Mouse (Mus musculus): ENCODE results near the gene Clec3b. TPM values are rescaled to one million over a fixed set of nuclear protein-coding genes. Genes with fewer than 3 reads are reported as not detected.

Clec3b gene
- polyA plus RNA-seq, 1 experiment from 2014 or later: not detected

DNA sequence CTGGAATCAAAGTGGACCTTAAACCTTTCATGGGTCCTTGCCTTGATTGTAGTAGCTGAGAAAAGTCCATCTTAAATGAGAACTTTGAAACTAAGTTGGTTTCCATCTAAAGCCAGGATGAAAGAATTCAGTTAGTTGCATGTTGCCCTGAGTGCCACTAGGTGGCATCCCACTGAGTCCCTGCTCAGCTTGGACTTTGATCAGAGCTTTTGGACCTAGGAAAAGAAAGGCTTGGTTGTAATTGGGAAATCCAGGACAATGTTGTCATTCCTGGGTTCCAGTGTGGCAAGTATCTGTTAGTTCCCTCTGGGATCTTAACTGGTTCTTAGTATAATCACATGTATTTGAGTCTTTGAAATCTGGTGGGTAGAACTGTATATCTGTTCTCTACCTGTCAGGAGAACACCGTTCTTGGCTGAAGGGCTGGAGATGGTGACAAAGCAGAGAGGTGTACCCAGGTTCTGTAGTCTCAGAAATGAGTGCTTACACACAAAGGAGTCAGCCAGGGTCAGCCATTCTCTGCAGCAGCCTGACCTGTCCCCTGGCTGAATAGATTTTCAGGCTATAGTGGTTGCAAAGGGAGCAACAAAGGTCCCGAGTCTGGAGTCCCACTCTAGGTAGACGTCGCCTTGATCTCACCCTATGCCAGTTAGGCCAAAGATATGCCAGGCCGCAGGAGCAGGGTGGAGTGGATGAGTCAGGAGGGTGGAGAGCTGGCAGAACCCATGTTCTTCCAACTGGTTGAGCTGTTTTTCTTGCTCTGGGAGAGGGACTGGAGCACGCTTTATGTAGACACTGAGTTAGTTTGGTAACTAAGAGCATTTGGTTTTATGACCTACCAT, 27.0 kb upstream of the Clec3b start:
- no peak overlapping the region for H3K27ac ChIP-seq (ENCODE audit: poor library complexity, severe bottlenecking)
- 0 out of 2 replicates have a peak, but pooled peaks cover 4% of the 10 kb centered on the region for H3K4me1 ChIP-seq (replicated peaks)
- H3K4me2 ChIP-seq: no peak overlapping the region
- no peaks in the 10 kb centered on the region for H3K9me3 ChIP-seq (replicated peaks)
- WGBS: 87% methylated on average over 6 of the region's 6 CpGs
- no peak overlapping the region for H3K9ac ChIP-seq
- no peak overlapping the region for H3K4me3 ChIP-seq
- 0 out of 2 replicates have a peak, but pooled peaks have one; percentile 20 for ATAC-seq (ENCODE audit: insufficient number of reproducible peaks, low FRiP score)
- peaks cover 87% of the 10 kb centered on the region for H3K36me3 ChIP-seq
- no peaks in the 10 kb centered on the region for H3K27me3 ChIP-seq (replicated peaks)

DNA sequence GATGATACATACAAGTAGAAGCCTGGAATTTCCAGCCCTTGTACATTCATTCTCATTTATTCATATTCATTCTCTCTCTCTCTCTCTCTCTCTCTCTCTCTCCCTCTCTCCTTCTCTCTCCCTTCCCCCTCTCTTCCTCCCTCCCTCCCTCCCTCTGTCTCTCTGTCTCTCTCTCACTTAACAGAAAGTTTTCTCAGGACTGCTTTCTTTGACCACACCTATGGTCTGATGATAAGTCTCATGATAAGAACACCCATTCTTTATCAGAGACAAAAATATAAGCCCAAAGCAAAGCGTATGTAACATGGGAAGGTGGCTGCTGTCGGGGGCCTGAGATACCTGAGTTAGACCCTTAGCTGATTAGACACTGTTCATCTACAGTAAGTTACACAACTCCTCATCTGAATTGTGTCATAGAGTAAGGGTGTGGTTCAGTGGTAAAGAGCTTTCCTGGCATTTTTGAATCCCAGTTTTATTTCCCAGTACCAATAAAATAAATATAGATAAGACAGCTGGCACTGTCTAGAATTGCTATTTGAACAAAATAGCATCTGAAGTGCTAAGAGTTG, 26.2 kb upstream of the Clec3b start:
- H3K4me3 ChIP-seq: no peak overlapping the region
- peaks cover 87% of the 10 kb centered on the region for H3K36me3 ChIP-seq
- 0 out of 2 replicates have a peak, but pooled peaks cover 4% of the 10 kb centered on the region for H3K4me1 ChIP-seq (replicated peaks)
- no peak overlapping the region for H3K4me2 ChIP-seq
- ATAC-seq (ENCODE audit: insufficient number of reproducible peaks, low FRiP score): no peak
- H3K9ac ChIP-seq: no peak overlapping the region
- H3K27me3 ChIP-seq (replicated peaks): no peaks in the 10 kb centered on the region
- WGBS: 69% methylated on average over 2 of the region's 2 CpGs
- H3K9me3 ChIP-seq (replicated peaks): no peaks in the 10 kb centered on the region
- H3K27ac ChIP-seq (ENCODE audit: poor library complexity, severe bottlenecking): no peak overlapping the region

DNA sequence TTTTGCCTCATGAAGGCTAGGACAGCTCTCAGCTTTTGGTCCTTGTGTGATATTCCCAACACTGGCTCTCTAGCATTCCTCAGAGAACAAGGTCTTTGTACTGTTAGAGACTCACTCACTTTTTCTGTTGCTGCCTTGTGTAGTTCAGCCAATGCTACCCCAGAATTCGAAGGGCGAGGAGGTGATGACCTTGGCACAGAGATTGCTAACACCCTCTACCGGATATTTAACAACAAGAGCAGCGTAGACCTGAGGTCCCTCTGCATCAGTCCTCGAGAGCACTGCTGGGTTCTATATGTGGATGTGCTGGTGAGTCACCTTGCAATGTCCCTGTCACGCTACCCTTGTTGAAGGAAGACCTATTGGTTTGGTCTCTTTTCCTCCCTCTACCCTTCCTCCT, 23.1 kb upstream of the Clec3b start:
- H3K4me2 ChIP-seq: no peak overlapping the region
- H3K9ac ChIP-seq: no peak overlapping the region
- H3K4me3 ChIP-seq: no peak overlapping the region
- no peak for ATAC-seq (ENCODE audit: insufficient number of reproducible peaks, low FRiP score)
- no peaks in the 10 kb centered on the region for H3K9me3 ChIP-seq (replicated peaks)
- H3K4me1 ChIP-seq (replicated peaks): no peaks in the 10 kb centered on the region
- no peak overlapping the region for H3K27ac ChIP-seq (ENCODE audit: poor library complexity, severe bottlenecking)
- 93% methylated on average over 6 of the region's 6 CpGs for WGBS
- H3K36me3 ChIP-seq: peaks cover 88% of the 10 kb centered on the region
- H3K27me3 ChIP-seq (replicated peaks): no peaks in the 10 kb centered on the region

DNA sequence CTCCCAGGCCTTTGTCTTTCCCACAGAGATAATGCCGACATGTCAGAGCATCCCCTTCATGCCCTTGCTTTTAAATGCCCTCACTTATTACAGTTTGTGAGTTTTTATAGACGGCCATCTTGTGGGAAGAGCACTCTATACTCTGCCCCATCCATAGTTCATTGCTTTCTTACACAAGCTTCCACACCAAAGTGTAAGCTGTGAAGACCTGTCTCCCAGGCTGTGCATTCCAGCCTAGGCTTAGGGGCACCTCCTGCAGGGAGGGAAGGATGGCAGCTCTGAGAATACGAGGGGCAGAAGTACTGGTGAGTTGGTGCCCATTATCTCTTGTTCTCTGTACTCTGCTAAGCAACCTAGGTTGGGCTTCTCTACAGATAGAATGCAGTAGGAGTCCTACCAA, 17.8 kb upstream of the Clec3b start:
- peaks cover 98% of the 10 kb centered on the region for H3K36me3 ChIP-seq
- H3K4me2 ChIP-seq: no peak overlapping the region

DNA sequence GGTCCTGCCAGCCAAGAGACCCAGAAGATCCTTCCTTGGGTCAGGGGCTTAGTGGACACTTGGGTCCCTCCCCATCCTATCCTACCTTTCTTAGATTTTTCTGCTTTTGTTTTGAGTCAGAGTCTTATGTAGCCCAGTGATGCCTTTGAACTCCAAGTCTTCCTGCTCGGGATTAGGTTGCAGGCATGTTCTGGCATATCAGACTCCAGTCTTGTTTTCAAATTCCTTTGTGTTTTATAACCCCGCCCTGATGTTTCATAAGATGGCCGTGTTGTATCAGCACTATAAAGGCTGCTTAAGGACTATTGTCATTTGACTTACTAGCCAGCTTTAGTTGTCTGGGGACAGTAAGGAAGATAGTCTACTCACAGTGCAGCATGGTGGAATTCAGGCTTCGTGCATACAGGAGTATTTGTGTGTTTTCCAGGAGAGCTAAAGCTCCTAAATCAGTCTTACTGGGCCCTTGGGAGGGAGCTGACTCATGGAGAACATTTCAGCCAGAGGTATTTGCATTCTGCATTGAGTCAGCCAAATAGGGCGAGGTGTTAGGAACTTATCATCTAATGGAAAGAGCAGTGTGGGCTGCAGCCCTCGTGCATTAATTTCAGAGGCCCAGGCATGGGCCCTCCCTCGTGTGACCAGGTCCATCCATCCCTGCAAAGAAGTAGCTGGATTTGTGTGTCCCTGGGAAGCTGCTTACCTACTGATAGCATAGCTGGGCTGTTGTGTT, 13.6 kb upstream of the Clec3b start:
- 0 out of 2 replicates have a peak, but pooled peaks cover 6% of the 10 kb centered on the region for H3K4me1 ChIP-seq (replicated peaks)
- peaks cover 7% of the 10 kb centered on the region for H3K9me3 ChIP-seq (replicated peaks)
- H3K4me3 ChIP-seq: no peak overlapping the region
- ATAC-seq (ENCODE audit: insufficient number of reproducible peaks, low FRiP score): no peak
- H3K9ac ChIP-seq: no peak overlapping the region
- no peak overlapping the region for H3K27ac ChIP-seq (ENCODE audit: poor library complexity, severe bottlenecking)
- H3K27me3 ChIP-seq (replicated peaks): no peaks in the 10 kb centered on the region
- H3K4me2 ChIP-seq: no peak overlapping the region
- H3K36me3 ChIP-seq: peaks cover 81% of the 10 kb centered on the region
- WGBS: 81% methylated on average over 7 of the region's 7 CpGs

More for the DNA sequence above, 17.8 kb upstream of the Clec3b start:
- Histone ChIP-seq H3K9ac (no peak overlapping the region), H3K27me3 (replicated peaks) (no peaks in the 10 kb centered on the region), H3K27ac (ENCODE audit: poor library complexity, severe bottlenecking) (no peak overlapping the region), H3K4me1 (replicated peaks) (no peaks in the 10 kb centered on the region), H3K4me3 (no peak overlapping the region), H3K9me3 (replicated peaks) (no peaks in the 10 kb centered on the region)
- 81% methylated on average over 3 of the region's 3 CpGs for WGBS
- ATAC-seq (ENCODE audit: insufficient number of reproducible peaks, low FRiP score): no peak

DNA sequence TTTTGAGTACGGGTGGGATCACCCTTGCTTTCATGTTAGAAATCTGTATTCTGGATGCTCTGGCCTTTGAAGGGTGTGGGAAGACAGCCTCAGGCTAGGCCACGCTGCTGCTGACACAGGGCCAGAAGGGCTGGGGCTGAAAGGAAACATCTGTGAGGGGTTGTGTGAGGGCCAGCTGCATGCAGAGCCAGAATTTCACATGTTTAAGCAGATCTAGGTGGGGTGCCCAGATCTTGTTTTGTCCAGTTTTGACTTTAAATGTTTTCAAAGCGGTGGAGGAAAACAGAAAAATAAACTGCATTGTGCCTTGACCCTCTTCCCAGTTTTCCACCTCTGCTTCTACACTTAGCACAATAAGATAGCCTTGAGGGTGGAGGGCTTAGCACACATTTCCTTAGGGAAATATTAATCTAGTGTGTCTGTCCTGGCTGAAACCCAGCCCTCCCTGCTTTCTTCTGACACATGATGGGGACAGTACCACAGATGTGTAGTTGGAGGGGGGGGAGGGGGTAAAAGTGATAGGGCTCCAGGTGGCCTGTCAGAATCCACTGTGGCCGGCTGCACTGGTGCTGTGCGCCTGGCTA, 11.8 kb upstream of the Clec3b start:
- Histone ChIP-seq H3K4me1 (replicated peaks) (0 out of 2 replicates have a peak, but pooled peaks cover 6% of the 10 kb centered on the region), H3K36me3 (peaks cover 80% of the 10 kb centered on the region), H3K4me2 (no peak overlapping the region), H3K4me3 (no peak overlapping the region), H3K27ac (ENCODE audit: poor library complexity, severe bottlenecking) (peak overlapping the region; percentile 19; the same call in 1 of the 2 replicates), H3K9ac (no peak overlapping the region), H3K9me3 (replicated peaks) (peaks cover 14% of the 10 kb centered on the region), H3K27me3 (replicated peaks) (no peaks in the 10 kb centered on the region)
- WGBS: 70% methylated on average over 5 of the region's 5 CpGs
- peak; percentile 64; the same call in 1 of the 2 replicates for ATAC-seq (ENCODE audit: insufficient number of reproducible peaks, low FRiP score)

DNA sequence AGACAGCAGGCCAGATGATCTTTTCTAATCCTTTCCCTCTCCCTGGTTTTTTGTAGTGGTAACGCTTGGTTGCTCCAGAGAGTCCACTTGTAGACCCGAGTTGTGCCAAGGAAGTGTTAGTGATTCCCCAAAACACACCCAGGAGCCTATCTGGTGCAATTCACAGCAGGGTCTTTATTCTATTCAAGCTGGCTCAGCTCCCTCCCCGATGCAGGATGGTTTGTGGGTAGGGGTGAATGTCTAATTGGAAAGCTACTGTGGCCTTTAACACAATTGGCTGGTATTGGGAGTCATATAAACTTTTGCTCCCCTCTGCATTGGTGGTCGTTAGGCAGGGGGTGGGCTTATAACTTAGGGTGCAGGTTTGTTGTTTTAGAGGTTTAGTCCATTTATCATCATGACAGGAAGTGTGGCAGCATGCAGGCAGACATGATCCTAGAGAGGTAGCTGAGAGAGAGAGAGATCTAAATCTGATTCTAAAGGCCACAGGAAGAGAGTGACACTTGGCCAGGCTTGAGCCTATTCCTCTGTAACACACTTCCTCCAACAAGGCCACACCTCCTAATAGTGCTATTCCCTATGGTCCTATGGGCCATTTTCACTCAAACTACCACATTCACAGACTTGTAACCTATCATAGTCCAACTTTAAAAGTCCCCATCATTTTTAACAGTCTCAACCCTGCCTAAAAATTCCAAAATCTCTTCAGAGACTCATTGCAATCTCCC, 10.7 kb upstream of the Clec3b start:
- Histone ChIP-seq H3K9ac (no peak overlapping the region), H3K9me3 (replicated peaks) (peaks cover 19% of the 10 kb centered on the region), H3K4me1 (replicated peaks) (0 out of 2 replicates have a peak, but pooled peaks cover 6% of the 10 kb centered on the region), H3K27ac (ENCODE audit: poor library complexity, severe bottlenecking) (no peak overlapping the region), H3K4me3 (no peak overlapping the region), H3K27me3 (replicated peaks) (no peaks in the 10 kb centered on the region), H3K4me2 (no peak overlapping the region), H3K36me3 (peaks cover 74% of the 10 kb centered on the region)
- 82% methylated on average over 4 of the region's 4 CpGs for WGBS
- ATAC-seq (ENCODE audit: insufficient number of reproducible peaks, low FRiP score): no peak

DNA sequence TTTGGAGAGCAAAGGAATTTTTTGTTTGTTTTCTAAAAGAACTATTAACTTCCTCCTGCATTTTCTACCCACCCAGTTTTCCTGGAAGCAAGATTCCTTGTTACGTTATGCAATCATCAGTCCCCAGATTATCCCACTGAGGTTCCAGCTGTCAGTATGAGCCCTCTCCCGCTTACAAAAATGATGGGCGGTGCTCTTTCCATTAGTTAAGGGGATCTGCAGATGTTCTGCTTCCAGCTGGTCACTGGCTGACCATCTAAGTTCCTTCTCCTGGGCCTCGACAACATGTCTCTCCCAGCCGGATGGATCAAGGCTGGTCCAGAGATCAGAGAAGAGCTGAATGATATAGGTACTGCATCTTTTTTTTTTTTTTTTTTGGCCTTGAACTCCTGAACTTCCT, 2.3 kb upstream of the Clec3b start:
- Histone ChIP-seq H3K4me2 (no peak overlapping the region), H3K9me3 (replicated peaks) (peaks cover 18% of the 10 kb centered on the region), H3K27ac (ENCODE audit: poor library complexity, severe bottlenecking) (no peak overlapping the region), H3K4me3 (no peak overlapping the region), H3K4me1 (replicated peaks) (0 out of 2 replicates have a peak, but pooled peaks cover 3% of the 10 kb centered on the region), H3K36me3 (peaks cover 10% of the 10 kb centered on the region), H3K9ac (no peak overlapping the region), H3K27me3 (replicated peaks) (no peaks in the 10 kb centered on the region)
- 76% methylated on average over 5 of the region's 5 CpGs for WGBS
- no peak for ATAC-seq (ENCODE audit: insufficient number of reproducible peaks, low FRiP score)

DNA sequence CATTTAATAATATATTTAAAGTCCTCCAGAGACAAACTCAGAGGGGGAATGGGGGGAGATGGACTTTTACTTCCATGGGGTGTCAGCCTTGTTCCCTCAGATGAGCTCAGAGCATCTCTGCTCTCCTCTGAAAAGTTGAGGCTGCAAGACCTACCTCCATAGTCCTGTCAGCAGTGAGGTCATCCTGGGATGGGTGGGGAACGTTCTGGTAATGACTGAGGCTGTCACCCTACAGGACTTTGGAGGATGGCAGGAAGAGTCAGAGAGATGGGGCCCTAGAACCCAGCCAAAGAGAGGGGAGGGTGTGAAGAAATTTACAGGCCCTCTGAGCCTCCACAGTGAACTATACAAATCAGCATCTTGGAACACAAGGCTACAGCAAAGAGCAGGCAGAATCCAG, 815 bp downstream of the Clec3b start:
- WGBS: 41% methylated on average over 1 of the region's 1 CpGs
- 0 out of 2 replicates have a peak, but pooled peaks cover 5% of the 10 kb centered on the region for H3K27me3 ChIP-seq (replicated peaks)
- H3K4me1 ChIP-seq (replicated peaks): 0 out of 2 replicates have a peak, but pooled peaks cover 3% of the 10 kb centered on the region
- no peaks in the 10 kb centered on the region for H3K36me3 ChIP-seq
- H3K4me3 ChIP-seq: no peak overlapping the region
- no peak for ATAC-seq (ENCODE audit: insufficient number of reproducible peaks, low FRiP score)
- no peak overlapping the region for H3K27ac ChIP-seq (ENCODE audit: poor library complexity, severe bottlenecking)
- H3K9me3 ChIP-seq (replicated peaks): no peaks in the 10 kb centered on the region
- H3K4me2 ChIP-seq: no peak overlapping the region
- H3K9ac ChIP-seq: no peak overlapping the region

DNA sequence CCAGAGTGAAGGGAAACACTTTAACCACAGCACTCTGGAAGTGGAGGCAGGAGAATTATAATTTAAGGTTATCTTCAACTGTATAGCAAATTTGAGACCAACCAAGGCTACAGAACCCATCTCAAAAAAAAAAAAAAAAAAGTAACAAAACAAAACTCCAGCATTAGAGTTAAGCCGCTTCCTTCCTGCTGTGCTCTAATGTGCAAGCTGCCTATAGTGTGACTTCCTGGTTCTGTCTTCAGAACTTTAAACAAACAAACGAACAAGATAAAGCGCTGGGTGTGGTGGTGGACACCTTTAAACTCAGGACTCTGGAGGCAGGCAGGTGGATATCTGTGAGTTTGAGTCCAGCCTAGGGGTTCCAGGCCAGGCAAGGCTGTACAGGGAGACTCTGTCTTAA, 1.3 kb downstream of the Clec3b start:
- Histone ChIP-seq H3K27me3 (replicated peaks) (0 out of 2 replicates have a peak, but pooled peaks cover 9% of the 10 kb centered on the region), H3K9ac (no peak overlapping the region), H3K4me1 (replicated peaks) (0 out of 2 replicates have a peak, but pooled peaks cover 7% of the 10 kb centered on the region), H3K9me3 (replicated peaks) (no peaks in the 10 kb centered on the region), H3K4me2 (no peak overlapping the region), H3K27ac (ENCODE audit: poor library complexity, severe bottlenecking) (no peak overlapping the region), H3K36me3 (no peaks in the 10 kb centered on the region), H3K4me3 (no peak overlapping the region)
- ATAC-seq (ENCODE audit: insufficient number of reproducible peaks, low FRiP score): no peak
- 44% methylated on average over 3 of the region's 3 CpGs for WGBS

All from heart, embryonic 12.5 days (tissue).